Mouse (Mus musculus) forebrain, embryonic 14.5 days (tissue): Measurements from ENCODE around the gene Sik3. TPM values are rescaled to one million over a fixed set of nuclear protein-coding genes. Genes with fewer than 3 reads are reported as not detected.

ENCODE experiments used
- ATAC-seq: fragments of 200-750 bp; cut with Nextera tagmentation; 2 replicates; pipeline ENCODE4 v1.8.0; 2017; ENCODE audit warnings: mild to moderate bottlenecking, moderate library complexity
- DNase-seq: peaks from one replicate; pipeline ENCODE4 v3.0.0-alpha.2; 2015; ENCODE audit warnings: low spot score
- H3K27ac ChIP-seq: fragments of 300-500 bp; sonication (generic); 2 replicates; pipeline ENCODE4 v1.5.1; 2014; ENCODE audit warnings: low read depth, mild to moderate bottlenecking, control low read depth, low read length, moderate library complexity
- H3K27me3 ChIP-seq: fragments of 300-500 bp; sonication (generic); replicated peaks from 2 replicates; pipeline ENCODE4 v1.6.1; 2014; ENCODE audit warnings: low read length, control low read depth, mixed read lengths; ENCODE audit not compliant: control insufficient read depth, insufficient read depth
- H3K36me3 ChIP-seq: fragments of 300-500 bp; sonication (generic); 2 replicates; pipeline ENCODE4 v1.6.1; 2014; ENCODE audit warnings: low read length, control low read depth; ENCODE audit not compliant: control insufficient read depth, insufficient read depth
- H3K4me1 ChIP-seq: fragments of 300-500 bp; sonication (generic); 2 replicates; pipeline ENCODE4 v1.6.1; 2014; ENCODE audit warnings: antibody characterized with exemption, low read length, control low read depth; ENCODE audit not compliant: control insufficient read depth, insufficient read depth
- H3K4me2 ChIP-seq: fragments of 300-500 bp; sonication (generic); 2 replicates; pipeline ENCODE4 v1.6.1; 2014; ENCODE audit warnings: mild to moderate bottlenecking, control low read depth, low read length
- H3K4me3 ChIP-seq: fragments of 300-500 bp; sonication (generic); 2 replicates; pipeline ENCODE4 v1.5.1; 2014; ENCODE audit warnings: low read depth, low read length, control low read depth
- H3K9ac ChIP-seq: fragments of 300-500 bp; sonication (generic); 2 replicates; pipeline ENCODE4 v1.6.1; 2014; ENCODE audit warnings: mild to moderate bottlenecking, low read length, control low read depth, moderate library complexity
- H3K9me3 ChIP-seq: fragments of 300-500 bp; sonication (generic); replicated peaks from 2 replicates; pipeline ENCODE4 v1.6.1; 2016; ENCODE audit warnings: low read length, control low read depth, mixed read lengths; ENCODE audit not compliant: control insufficient read depth
- WGBS: fragments of 180-500 bp; shearing (Covaris S2); extraction: QIAGEN DNeasy Blood & Tissue Kit; methylation state at CpG from one replicate; pipeline ENCODE4 v1.1.7; 2014; 5-methylcytosine and 5-hydroxymethylcytosine counted together
- polyA plus RNA-seq: library from polyadenylated mRNA; unstranded; fragments of >200 nt; fragmentation: Nextera tagmentation; extraction: Ambion mirVana; gene quantifications from 2 replicates; pipeline ENCODE4 v1.2.1, GENCODE M21; 2014

The Sik3 gene
- 5.0 and 5.7 TPM in 2 replicates for polyA plus RNA-seq

DNA sequence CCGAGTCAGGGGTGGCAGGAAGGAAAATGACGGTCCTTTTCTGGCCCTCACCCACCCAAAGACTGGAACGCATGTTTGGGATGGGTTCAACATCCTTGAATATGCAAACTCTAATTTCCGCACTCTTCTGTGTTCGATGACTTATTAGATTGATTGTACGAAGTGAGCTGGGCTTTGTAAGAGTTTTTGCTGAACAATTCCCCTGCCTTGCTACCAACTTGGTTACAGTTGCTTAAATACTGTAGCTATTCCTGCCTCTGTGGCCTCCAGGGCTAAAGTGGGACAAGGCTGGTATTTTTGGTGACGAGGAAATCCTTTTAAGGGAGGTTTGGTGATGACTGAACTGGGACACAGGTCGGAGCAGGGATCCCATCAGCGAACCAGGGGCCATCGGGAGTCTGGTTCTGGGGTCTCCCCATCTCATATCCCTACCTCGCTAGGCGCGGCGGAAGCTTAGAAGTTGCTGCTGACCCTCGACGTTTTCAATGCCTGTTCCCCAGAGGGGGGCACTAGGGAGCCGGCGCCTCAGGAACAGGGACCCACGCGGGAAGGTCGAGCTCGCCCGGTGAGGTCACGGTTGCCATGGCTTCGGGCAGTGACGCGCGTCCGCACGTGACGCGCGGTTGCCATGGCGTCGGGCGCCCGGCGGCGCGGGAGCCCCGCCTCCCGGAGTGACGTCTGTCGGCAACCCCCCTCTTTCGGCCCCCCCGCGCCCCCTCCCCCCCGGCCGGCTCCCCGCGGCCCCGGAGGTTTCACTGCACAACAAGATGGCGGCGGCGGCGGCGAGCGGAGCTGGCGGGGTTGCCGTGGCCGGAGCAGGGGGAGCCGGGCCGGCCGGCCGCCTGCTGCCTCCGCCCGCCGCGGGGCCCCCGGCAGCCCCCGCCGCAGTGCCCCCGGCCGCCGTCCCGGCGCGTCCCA lies at the start of gene Sik3, which contains the start of gene Pafah1b2:
Gene Sik3, plus strand, starts transcription at position 730 of the 918 bp plus-strand sequence.
Gene Pafah1b2, minus strand, starts transcription at position 600 of the 918 bp plus-strand sequence.
- Histone ChIP-seq H3K27ac (peak within 1 kb of the TSS; percentile 84), H3K4me2 (peak within 1 kb of the TSS; percentile 80), H3K4me3 (peak within 1 kb of the TSS; percentile 95), H3K9ac (peak within 1 kb of the TSS; percentile 97), H3K9me3 (no peaks in the 10 kb centered on the region), H3K27me3 (no peaks in the 10 kb centered on the region), H3K4me1 (peaks cover 33% of the 10 kb centered on the region), H3K36me3 (no peaks in the 10 kb centered on the region)
- DNase-seq = peak; percentile 96
- peak; percentile 91 for ATAC-seq
- WGBS = 4% methylated on average over 42 of the region's 78 CpGs

DNA sequence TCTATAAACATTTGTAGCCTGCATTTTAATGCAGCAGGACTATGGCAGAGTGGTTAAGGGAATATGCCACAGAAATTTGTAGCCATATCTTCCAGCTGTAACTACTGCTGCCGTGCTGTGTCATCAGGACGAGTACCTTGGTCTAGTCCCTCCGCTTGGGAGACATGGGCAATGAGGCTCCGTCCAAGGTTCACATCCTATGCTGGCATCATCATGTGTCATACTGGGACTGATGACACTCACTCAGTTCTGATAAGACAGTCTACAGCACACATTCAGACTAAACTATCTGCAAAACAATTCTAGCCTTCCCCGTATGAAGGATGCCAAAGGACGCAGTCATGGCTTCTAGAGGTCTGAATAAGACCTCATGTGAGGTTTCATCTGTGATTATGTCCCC lies 49.0 kb upstream of the Sik3 start:
- Histone ChIP-seq H3K27me3 (no peaks in the 10 kb centered on the region), H3K27ac (no peak overlapping the region), H3K9me3 (no peaks in the 10 kb centered on the region), H3K9ac (no peak overlapping the region), H3K36me3 (peaks cover 79% of the 10 kb centered on the region), H3K4me1 (no peaks in the 10 kb centered on the region), H3K4me2 (no peak overlapping the region), H3K4me3 (no peak overlapping the region)
- 90% methylated on average over 6 of the region's 6 CpGs for WGBS
- DNase-seq = no peak
- ATAC-seq = no peak

DNA sequence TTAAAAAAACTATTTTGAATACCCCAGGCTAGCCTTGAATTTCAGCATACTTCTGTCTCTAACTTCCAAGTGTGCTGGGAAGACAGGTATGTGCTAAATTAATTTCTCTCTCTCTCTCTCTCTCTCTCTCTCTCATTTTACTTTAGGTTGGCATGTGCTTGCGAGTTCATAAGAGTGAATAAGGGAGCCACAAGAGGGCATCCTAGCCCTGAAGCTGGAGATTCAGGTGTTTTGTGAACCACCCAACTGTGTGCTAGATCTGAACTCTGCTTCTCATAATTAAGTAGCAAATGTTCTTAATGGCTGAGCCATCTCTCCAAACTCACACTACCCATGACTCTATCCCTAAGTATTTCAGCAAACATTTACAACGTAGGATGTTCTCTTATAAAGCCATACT lies 35.7 kb upstream of the Sik3 start:
- ATAC-seq (no peak), DNase-seq (peak; percentile 18)
- Histone ChIP-seq H3K9me3 (no peaks in the 10 kb centered on the region), H3K27me3 (no peaks in the 10 kb centered on the region), H3K9ac (no peak overlapping the region), H3K4me2 (no peak overlapping the region), H3K27ac (no peak overlapping the region), H3K4me1 (peaks cover 7% of the 10 kb centered on the region; the same call in 1 of the 2 replicates), H3K4me3 (no peak overlapping the region), H3K36me3 (peaks cover 50% of the 10 kb centered on the region)
- 87% methylated on average over 2 of the region's 2 CpGs for WGBS

DNA sequence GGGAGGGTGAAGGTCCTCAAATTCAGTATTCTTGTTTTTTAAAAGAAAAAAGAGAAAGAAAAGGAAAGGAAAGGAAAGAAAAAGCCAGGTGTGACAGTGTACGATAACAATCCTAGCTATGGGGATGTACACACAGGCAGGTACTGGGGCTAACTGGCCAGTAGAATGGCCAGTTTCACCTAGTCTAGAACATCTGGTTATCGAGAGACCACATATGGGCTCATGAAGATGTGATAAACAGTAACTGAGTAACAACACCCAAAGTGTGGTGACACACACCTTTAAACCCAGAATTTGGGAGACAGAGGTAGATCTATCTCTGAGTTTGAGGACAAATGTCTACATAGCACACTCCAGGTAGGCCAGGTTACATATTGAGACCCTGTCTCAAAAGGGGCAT lies 32.8 kb upstream of the Sik3 start:
- no peak for ATAC-seq
- Histone ChIP-seq H3K4me2 (no peak overlapping the region), H3K4me3 (no peak overlapping the region), H3K27me3 (no peaks in the 10 kb centered on the region), H3K36me3 (peaks cover 30% of the 10 kb centered on the region), H3K4me1 (peaks cover 17% of the 10 kb centered on the region), H3K9ac (no peak overlapping the region), H3K9me3 (no peaks in the 10 kb centered on the region), H3K27ac (no peak overlapping the region)
- 91% methylated on average over 2 of the region's 2 CpGs for WGBS
- no peak for DNase-seq

DNA sequence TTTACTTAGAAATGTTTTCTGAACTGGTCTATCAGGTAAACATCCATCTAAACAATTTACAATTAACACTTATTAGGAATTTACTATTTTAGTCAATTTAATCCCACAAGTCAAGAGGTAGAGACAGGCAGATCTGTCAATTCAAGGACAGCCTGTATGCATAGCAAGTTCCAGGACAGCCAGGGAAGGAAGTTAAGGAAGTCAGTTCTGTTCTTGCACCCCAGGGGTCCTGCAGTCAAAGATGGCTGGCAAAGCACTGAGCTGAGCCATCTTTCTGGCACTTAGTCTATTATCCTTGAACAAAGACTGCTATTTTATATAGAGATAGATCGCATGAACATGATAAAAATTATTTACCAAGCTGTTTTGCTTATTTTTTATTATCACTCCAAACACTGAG lies 32.0 kb upstream of the Sik3 start:
- Histone ChIP-seq H3K4me1 (peaks cover 17% of the 10 kb centered on the region), H3K27me3 (no peaks in the 10 kb centered on the region), H3K4me2 (no peak overlapping the region), H3K9me3 (no peaks in the 10 kb centered on the region), H3K36me3 (peaks cover 23% of the 10 kb centered on the region), H3K27ac (no peak overlapping the region), H3K9ac (no peak overlapping the region), H3K4me3 (no peak overlapping the region)
- ATAC-seq (no peak), DNase-seq (no peak)
- 88% methylated on average over 1 of the region's 1 CpGs for WGBS

DNA sequence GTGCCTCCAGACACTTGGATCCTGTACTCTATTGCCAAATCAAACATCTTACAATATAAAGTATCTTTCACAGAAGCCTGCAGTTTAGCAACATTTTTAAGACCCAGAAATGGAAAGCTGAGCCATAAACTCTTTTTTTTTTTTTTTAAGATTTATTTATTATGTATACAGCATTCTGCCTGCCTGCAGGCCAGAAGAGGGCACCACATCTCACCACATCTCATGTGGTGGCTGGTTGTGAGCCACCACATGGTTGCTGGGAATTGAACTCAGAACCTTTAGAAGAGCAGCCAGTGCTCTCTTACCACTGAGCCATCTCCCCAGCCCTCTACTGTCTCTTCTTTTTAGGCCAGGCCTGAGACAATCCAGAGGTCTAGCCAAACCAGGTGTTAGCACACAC lies 31.3 kb upstream of the Sik3 start:
- H3K9ac ChIP-seq = no peak overlapping the region
- no peak overlapping the region for H3K4me3 ChIP-seq
- peaks cover 17% of the 10 kb centered on the region for H3K4me1 ChIP-seq
- H3K27ac ChIP-seq = no peak overlapping the region
- H3K9me3 ChIP-seq = no peaks in the 10 kb centered on the region
- peaks cover 18% of the 10 kb centered on the region for H3K36me3 ChIP-seq
- no peak for DNase-seq
- H3K27me3 ChIP-seq = no peaks in the 10 kb centered on the region
- H3K4me2 ChIP-seq = no peak overlapping the region
- no peak for ATAC-seq

DNA sequence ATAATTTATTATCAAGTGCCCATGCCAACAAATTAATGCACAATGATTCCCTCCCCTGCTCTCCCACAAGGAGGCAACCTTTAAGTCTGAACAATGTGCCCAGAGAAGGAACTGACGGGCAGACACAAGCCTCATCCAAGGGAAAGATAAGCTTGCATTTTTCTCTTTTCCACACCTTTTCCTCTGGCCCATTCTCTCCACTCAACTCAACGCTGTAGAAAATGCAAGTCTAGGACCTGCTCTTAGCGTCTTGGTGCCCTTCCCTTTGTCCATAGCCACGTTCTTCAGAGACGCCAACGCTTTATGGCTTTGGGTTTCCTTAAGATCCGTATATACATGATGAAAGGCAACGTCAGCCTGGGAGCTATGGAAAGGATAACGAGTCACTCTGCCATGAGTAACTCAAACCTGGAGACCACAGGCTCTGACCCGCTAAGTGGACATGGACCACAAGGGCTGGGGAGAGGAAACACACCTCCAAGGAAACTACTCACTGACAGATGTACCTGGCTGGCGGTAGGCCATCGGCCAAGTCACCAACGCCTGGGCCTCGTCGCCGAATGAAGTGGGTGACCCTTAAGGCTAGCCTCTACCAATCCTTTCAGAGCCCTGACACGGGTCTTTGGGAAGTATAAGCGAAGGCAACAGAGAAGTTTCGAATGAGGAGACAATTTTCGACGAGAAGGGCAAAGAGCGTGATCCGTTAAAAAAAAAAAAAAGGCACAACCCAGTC lies 28.8 kb upstream of the Sik3 start:
- H3K9me3 ChIP-seq = no peaks in the 10 kb centered on the region
- peak overlapping the region; percentile 99 for H3K4me3 ChIP-seq
- no peaks in the 10 kb centered on the region for H3K27me3 ChIP-seq
- peak; percentile 5; the same call in 1 of the 2 replicates for ATAC-seq
- peaks cover 17% of the 10 kb centered on the region for H3K4me1 ChIP-seq
- DNase-seq = peak; percentile 30
- 2% methylated on average over 23 of the region's 23 CpGs for WGBS
- peak overlapping the region; percentile 84 for H3K4me2 ChIP-seq
- peak overlapping the region; percentile 95 for H3K9ac ChIP-seq
- peaks cover 8% of the 10 kb centered on the region; the same call in 1 of the 2 replicates for H3K36me3 ChIP-seq
- peak overlapping the region; percentile 94 for H3K27ac ChIP-seq

DNA sequence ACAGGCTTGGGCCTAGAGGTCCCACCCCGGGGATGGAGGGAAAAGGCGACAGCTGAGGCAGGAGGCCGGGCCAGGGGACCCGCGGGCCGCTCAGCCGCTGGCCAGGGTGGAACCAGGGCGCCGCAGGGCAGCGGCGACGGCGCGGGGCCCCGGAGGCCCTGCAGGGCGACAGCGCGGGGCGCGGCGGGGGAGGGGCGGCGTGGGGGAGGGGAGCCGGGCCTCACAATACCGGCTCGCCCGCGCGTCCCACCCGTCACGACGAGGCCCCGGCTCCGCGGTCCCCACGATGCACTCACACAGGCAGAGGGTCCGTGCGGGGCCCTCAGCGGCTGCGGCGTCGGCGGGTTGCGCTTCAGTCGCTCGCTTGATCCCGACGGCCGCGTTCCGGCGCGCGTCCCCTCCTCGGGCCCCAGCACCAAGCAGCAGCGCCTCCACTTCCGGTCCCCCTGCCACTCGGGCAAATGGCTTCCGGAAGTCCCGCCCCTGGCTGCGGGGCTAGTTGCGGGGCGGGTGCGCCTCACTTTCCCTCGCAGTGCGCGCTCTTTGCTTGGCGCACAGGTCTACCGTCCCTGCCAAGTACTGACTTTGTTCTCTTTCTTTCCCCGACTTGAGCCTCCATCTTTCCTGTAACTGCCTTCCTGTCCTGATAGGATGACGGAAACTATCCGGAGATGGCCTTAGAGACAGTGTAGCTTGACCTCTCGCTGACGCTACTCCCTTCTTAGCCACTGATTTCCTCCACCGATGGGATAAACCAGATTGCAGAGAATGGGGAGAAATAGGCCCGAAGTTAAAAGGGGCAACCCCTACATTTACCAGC lies 28.0 kb upstream of the Sik3 start:
- no peaks in the 10 kb centered on the region for H3K27me3 ChIP-seq
- peak overlapping the region; percentile 84 for H3K4me2 ChIP-seq
- DNase-seq (peak; percentile 97), ATAC-seq (peak; percentile 96)
- peak overlapping the region; percentile 95 for H3K9ac ChIP-seq
- H3K4me1 ChIP-seq = peaks cover 17% of the 10 kb centered on the region
- H3K4me3 ChIP-seq = peak overlapping the region; percentile 99
- WGBS = under 1% methylated on average over 60 of the region's 76 CpGs
- peaks cover 8% of the 10 kb centered on the region; the same call in 1 of the 2 replicates for H3K36me3 ChIP-seq
- H3K9me3 ChIP-seq = no peaks in the 10 kb centered on the region
- H3K27ac ChIP-seq = peak overlapping the region; percentile 94
